Mouse (Mus musculus) cerebellum, adult 2 months (tissue): ENCODE measurements around the gene Hhat.

Source experiments
- CTCF ChIP-seq: fragments of 200-500 bp; IDR thresholded peaks from 2 replicates; pipeline ENCODE4 v1.5.1; 2011; ENCODE audit warnings: low read depth, mild to moderate bottlenecking, control low read depth, low read length, moderate library complexity, borderline replicate concordance; ENCODE audit not compliant: insufficient read depth
- POLR2A ChIP-seq: fragments of 200-500 bp; IDR thresholded peaks from 2 replicates; pipeline ENCODE4 v1.6.1; 2011; ENCODE audit warnings: low read length, control low read depth, borderline replicate concordance; ENCODE audit not compliant: insufficient read depth

DNA sequence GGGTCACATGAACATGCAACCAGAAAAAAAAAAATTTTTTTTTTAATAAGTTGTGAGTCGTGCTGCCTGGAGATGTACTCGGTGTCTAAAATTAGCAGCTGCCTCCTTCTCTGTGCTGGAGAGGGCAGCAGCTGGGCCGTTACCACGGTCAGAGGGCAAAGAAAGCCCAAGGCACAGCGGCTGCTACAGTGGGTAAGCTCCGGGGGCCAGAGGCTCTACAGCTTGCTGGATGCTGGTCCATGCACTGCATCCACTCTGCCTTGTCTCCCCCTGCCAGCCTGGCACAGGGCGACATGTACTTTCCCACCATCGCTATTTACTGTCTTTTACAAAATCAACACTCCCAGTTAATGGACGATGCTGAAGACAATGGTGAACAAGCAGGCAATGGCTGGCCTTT lies 226.9 kb downstream of the Hhat start:
- TF ChIP-seq CTCF (no peak), POLR2A (no peak)
